Mouse (Mus musculus) A20 (cell line): ENCODE measurements around the gene Src.
A peak's percentile ranks its signal among the peaks of the same experiment; 100 is the strongest.

ENCODE experiments used
- DNase-seq: peaks from one replicate; pipeline ENCODE4 v3.0.0-alpha.2; 2011; ENCODE audit warnings: low read depth, low spot score

The Src gene

GRCm38 (mm10) chr2:157437123-157437522 is 18.9 kb downstream of the Src start:
- DNase-seq: no peak

DNA sequence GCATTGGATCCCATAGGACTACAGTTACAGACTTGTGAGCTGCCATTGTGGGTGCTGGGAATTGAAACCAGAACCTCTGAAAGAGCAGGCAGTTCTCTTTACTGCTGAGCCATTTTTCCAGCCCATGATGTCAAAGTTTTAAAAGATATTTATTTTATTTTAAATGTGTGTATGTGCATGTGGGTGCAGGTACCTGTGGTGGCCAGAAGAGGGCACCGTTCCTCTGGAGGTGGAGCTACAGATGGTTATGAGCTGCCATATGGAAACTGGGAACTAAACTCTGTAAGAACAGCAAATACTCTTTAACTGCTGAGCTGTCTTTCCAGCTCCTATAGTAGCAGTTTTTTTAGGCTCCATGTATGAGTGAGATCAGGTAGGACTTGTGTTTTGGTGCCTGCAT is 23.1 kb downstream of the Src start:
- DNase-seq: no peak

GRCm38 (mm10) chr2:157447297-157448158 is 29.3 kb downstream of the Src start:
- DNase-seq: peak; percentile 70

- DNase-seq: no peak
These were observed 30.1 kb downstream of the Src start for GRCm38 (mm10) chr2:157448356-157448755.

DNA sequence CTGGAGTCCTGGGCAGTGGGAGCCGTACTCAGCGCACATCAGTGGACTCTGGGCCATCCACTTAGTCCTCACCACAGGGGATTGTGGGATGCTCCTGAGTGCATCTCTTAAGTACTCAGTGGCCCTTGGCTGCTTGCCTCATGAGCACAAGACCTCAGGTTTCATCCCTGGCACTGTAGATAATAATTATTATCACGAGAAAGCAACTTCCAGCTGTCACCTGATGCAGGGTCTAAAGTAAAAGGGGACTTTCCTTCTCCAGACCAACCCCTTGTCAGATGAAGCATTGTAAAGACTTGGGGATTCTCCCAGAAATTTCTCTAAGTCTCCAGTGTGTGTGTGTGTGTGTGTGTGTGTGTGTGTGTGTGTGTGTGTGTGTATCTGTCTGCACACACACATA is 32.7 kb downstream of the Src start:
- no peak for DNase-seq

- no peak for DNase-seq
These were observed 33.3 kb downstream of the Src start for GRCm38 (mm10) chr2:157451372-157452040.

- peak; percentile 90 for DNase-seq
These were observed 39.0 kb downstream of the Src start for GRCm38 (mm10) chr2:157457100-157457806.

- DNase-seq: peak; percentile 62
These were observed 40.2 kb downstream of the Src start for GRCm38 (mm10) chr2:157458472-157458871.

- DNase-seq: no peak
These were observed 41.5 kb downstream of the Src start for GRCm38 (mm10) chr2:157459736-157460135.

DNA sequence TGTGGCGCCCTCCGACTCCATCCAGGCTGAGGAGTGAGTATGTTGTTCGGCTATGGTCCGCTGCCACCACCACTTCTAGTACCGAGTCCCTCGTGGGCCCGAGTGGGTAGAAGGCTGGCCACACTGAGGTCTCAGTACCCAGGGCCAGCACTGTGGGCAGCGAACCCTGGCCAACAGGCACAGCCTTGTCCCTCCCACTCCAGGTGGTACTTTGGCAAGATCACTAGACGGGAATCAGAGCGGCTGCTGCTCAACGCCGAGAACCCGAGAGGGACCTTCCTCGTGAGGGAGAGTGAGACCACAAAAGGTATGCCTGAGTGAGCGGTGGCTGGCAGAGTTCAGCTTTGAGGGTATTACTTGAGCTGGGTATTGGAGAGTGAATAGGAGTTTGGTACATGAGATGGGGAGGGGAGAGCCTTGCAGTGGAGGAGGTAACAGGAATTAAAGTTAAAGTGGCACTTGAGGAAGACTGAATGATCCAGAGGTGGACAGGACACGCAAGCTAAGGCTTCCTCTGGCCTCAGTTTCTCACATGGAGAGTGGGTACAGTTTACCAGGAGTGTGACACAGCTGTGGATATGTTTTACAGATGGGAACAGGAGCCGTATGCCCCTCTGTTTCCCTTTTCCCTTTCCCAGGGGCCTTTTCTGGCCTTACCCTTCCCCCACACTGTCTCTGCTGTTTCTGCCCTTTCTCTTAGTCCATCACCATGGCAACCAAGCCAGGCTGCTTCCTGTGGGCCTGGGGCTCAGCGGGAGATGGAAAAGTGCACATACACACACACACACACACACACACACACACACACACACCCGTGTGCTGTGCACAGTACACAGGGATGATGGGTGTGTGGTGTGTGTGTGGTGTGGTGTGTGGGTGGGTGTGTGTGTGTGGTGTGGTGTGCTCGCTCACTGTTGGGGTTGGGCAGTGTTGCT is 44.8 kb downstream of the Src start:
- no peak for DNase-seq

GRCm38 (mm10) chr2:157463887-157464745 is 45.9 kb downstream of the Src start:
- no peak for DNase-seq

GRCm38 (mm10) chr2:157464746-157465126 is 46.5 kb downstream of the Src start:
- DNase-seq: no peak

DNA sequence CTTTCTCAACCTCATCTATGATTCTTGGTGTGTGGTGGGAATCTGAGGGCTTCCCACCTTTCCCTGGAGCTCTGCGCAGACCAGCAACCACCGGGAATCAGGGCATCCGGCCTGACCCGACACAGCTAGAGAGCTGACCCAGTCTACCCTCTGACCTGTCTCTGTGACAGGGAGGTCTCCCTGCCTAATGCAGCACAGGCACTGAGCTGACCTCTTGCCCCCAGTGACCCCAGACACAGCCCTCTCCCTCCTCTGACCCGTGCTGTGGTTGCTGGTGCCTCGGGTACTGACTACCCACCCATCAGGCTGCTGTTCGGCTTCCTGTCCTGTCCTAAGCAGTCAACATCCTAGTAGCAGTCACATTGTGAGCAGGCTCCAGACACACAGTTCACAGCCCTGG is 48.6 kb downstream of the Src start:
- DNase-seq: no peak

- DNase-seq: peak; percentile 47
These were observed 50.0 kb downstream of the Src start for GRCm38 (mm10) chr2:157468130-157468796.

DNA sequence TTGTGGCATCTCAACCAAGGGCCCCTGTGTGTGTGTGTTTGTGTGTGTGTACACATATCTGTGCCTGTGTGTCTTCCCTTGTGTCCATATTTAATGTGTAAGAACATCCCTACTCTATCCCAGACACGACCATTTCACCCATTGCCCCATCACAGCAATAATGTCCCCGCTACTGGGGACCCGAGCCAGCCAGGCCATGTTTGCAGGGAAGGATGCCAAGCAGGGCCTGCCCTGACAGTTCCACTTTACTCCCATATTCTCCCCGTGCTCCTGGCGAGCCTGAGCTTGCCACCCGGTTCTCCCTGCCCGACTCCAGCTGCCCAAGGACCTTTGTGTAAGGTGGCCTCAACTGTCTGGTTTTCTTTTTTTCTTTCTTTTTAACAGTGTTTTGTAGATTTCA is 53.0 kb downstream of the Src start:
- no peak for DNase-seq

- no peak for DNase-seq
These were observed 53.5 kb downstream of the Src start for GRCm38 (mm10) chr2:157471737-157472136.

DNA sequence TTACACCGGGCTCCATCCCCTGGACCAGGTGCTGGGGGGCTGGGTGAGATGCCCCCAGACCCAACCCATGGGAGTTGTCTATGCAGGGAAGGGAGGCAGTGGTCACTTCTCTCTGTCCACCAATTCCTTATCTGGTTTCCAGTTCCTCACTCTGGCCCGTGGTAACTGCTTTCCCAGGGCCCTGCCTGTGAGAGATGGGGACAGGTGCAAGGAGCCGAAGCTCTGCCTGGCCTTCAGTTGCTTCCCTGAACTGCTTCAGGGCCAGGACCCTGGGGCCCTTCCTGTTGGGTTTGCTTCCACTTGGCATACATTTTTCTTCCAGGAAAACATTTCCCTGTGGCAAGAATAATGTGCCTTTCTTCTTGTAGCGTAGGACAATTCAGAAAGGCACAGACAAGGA is 54.2 kb downstream of the Src start:
- no peak for DNase-seq

DNA sequence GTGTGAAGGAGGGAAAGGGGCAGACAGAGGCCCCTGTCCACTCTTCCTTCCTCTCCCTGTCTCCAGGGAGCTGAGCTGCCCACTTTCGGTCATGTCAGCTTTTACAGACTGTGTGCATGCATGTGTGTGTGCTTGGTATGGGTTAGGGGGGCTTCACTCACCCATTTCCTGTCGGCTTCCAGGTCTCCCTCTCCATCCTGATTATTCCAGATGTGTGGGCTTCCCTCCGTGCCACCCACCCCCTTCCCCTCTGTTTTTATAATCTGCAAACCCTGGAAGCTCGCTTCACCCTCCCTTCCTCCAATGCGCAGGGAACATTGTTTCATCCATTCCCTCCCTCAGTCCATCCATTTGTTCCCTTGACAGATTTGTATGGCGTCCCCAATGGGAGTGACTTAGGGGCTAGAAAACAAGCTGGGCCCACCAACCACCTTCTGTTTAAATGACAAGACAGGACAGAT is 56.1 kb downstream of the Src start:
- DNase-seq: no peak

DNA sequence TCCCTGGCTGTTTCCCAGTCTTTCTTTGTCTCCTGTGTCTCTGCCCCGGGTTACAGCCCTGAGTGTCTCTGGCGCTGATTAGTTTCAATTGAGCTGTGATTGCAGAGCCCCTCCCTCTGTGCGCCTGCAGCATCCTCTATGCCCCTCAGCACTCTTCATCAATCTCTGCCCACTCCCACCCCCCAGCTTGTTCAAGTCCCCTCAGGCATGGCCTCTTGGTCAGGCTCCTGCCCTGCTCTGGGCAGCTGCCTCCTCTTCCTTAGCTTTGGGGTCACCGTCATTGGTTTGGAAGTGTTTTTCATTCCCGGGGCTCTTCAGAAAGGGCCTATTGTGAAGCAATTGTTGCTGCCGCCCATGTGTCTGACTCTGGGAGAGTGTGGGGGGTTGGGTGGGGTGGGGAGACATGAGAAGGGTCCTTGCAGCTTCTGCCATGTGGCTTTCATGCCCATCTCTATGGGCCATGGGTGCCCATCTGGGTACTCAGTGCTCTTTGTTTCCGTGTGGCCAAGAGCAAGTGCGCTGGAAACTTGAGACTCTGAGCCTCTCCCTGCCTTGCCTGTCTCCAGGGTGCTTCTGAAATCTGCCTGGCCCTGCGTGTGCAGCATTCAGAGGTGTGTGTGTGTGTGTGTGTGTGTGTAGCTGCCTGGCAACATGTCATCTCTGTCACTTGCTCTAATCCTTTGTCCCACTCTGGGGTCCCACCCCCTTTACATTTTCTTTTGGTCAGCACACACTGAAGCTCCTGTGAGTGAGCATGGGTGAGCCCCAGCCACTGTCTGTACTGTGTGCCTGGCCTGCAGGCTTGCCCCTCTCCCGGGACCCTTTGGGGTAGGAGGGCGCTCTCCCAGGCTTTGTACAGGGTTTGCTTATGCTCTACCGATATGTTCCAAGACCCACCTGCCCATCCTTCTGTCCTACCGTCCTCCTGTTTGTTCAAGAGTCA is 57.5 kb downstream of the Src start:
- DNase-seq: no peak
